Mouse (Mus musculus) spleen, postnatal 36 days (tissue): ENCODE data around the gene Krtap24-1.

ENCODE experiments used
- DNase-seq, 2 experiments: peaks; one replicate each; pipeline ENCODE4 v3.0.0; 2022; ENCODE audit warnings: low spot score in 2 of 2, mixed read lengths in 1 of 2

Gene Krtap24-1

DNA sequence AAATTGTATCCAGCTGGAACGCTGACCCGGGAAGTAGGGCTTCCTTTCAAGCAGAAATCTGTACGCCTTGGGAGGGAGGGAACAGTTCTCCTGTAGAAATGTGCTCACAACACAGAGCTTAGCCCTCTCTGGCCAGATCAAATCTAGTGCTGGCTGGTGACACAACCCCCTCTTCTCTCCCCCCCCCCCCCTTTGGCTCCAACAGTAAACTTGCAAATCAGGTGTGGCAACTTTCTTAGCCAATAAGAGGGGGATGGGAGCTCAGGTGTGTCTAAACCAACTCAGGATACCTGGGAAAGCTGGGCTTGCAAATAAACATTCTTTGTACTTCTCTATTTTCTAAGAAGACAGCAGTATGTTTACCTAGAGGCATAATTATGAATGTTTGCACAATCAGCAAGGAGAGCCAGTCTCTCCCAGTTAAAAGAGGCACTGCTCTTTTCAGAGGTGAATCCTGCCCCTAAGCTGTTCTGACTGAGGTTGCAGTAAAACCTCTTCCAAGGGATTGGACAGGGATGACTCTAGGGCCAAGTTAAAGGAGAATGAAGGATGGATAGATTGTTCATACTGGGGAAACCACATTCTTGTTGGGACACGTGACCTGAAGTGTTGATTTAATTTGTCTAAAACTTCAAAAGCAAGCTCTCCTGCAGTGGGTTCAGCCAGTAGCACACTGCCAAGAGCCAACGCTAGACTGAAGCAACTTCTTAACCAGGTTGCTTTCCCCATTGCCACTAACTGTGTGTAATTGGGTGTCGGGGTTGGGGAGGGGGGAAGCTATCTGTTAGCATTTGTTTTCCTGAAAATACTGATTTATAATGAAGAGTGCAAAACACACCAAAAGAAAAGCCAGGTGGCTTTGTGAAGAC, 48.8 kb downstream of the Krtap24-1 start, which contains the start of gene Cldn8:
Gene Cldn8 (minus strand): TSS at position 139 of the 869 bp plus-strand sequence.
- DNase-seq = no peak

DNA sequence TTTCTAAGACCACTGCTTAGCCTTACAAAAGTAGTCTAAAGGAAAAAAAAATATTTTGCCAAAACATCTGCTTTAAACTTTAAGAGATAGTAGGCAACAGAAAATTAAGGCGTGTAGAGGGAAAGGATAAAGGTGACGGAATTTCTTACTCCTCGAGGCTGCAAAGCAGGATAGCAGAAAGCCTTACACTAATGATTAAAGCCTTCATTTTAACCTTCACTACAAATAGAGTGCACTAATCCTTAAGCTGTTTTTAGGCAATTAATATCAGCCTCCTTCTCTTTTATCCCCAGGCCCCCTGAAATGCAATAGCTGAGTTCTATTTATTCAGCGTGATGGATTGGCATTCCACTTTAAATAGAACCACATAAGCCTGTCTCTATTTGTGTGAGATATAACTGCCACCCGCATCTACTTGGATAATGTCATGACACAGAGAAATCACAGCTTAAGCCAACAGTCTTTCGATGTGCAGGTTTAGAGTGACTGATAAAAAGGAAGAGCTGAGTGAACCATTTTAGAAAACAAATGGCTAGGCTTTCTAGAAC, 50.4 kb downstream of the Krtap24-1 start:
- DNase-seq = no peak
